Mouse (Mus musculus): ENCODE measurements around the gene Kremen2. TPM values are rescaled to one million over a fixed set of nuclear protein-coding genes. Genes with fewer than 3 reads are reported as not detected.

Gene Kremen2
- polyA plus RNA-seq, 1 experiment from 2014 or later: 2.6 TPM

DNA sequence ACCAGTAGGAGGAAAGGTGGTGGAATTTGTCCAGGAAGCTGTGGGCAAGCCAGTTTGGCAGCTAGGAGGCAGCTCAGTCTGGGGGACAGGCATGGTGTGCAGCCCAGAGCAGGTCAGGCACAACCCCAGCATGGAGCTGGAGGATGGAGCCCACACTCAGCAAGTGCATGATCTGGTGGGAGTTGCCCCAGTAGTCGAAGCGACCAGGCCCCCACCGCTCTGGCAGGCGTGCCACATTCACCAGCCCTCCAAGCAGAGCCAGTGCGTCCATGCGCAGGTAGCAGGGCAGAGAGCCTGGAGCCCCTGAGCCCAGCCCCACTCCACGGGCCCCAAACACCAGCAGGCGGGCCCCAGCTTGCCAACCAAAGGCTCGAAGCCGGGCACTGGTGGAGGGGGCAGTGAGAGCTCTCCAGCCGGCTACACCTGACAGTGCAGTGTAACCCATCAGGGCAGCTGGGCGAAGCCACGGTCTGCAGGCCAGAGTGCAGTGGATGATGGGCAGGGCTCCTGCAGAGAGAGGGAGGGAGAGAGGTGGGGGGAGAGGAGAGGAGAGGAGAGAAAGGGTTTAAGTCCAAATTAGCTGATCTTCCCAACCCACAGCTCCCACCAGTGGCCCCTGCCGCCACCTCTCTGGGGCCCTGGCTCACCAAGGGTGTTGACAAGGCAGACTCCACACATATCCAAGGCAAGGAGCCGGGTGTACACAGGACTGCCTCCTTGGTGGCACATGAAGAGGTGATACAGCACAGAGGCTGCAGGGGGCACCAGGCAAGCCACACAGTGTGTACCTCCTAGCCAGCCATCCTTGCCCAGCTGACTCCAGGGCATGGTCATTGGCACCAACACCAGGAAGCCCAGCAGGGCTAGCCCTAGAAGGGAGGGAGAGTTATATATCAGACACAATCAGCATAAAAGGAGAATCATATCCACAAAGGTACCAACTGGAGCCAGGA lies 7.9 kb downstream of the Kremen2 start:
- Histone ChIP-seq H3K27ac (ENCODE audit: low read depth, low read length) (no peak overlapping the region), H3K27me3 (ENCODE audit: control insufficient read depth, insufficient read depth, low read length) (peaks cover 24% of the 10 kb centered on the region), H3K4me1 (replicated peaks; ENCODE audit: control insufficient read depth, insufficient read depth, low read length) (peaks cover 15% of the 10 kb centered on the region; the same call in 1 of the 2 replicates), H3K9me3 (ENCODE audit: control insufficient read depth, low read length) (no peaks in the 10 kb centered on the region), H3K36me3 (ENCODE audit: control insufficient read depth, insufficient read depth, low read length) (no peaks in the 10 kb centered on the region; the same call in 1 of the 2 replicates), H3K9ac (ENCODE audit: low read length) (no peak overlapping the region), H3K4me3 (ENCODE audit: low read depth, low read length) (no peak overlapping the region), H3K4me2 (ENCODE audit: low read depth, low read length, severe bottlenecking) (no peak overlapping the region)
- DNase-seq (ENCODE audit: low spot score) (no peak), ATAC-seq (replicated peaks; ENCODE audit: low FRiP score) (no peak)
- 63% methylated on average over 15 of the region's 15 CpGs for WGBS

- Histone ChIP-seq H3K4me3 (ENCODE audit: low read depth, low read length) (no peak overlapping the region), H3K36me3 (ENCODE audit: control insufficient read depth, insufficient read depth, low read length) (no peaks in the 10 kb centered on the region; the same call in 1 of the 2 replicates), H3K9ac (ENCODE audit: low read length) (no peak overlapping the region), H3K4me1 (replicated peaks; ENCODE audit: control insufficient read depth, insufficient read depth, low read length) (peaks cover 10% of the 10 kb centered on the region; the same call in 1 of the 2 replicates), H3K27ac (ENCODE audit: low read depth, low read length) (no peak overlapping the region), H3K27me3 (ENCODE audit: control insufficient read depth, insufficient read depth, low read length) (no peaks in the 10 kb centered on the region; the same call in 1 of the 2 replicates), H3K4me2 (ENCODE audit: low read depth, low read length, severe bottlenecking) (no peak overlapping the region), H3K9me3 (ENCODE audit: control insufficient read depth, low read length) (no peaks in the 10 kb centered on the region)
- WGBS: 95% methylated on average over 1 of the region's 1 CpGs
- no peak for DNase-seq (ENCODE audit: low spot score)
- ATAC-seq (replicated peaks; ENCODE audit: low FRiP score): no peak
These were observed 11.3 kb downstream of the Kremen2 start for GRCm38 (mm10) chr17:23734341-23734740.

- no peak overlapping the region for H3K27ac ChIP-seq (ENCODE audit: low read depth, low read length)
- H3K27me3 ChIP-seq (ENCODE audit: control insufficient read depth, insufficient read depth, low read length): no peaks in the 10 kb centered on the region
- no peak overlapping the region for H3K4me3 ChIP-seq (ENCODE audit: low read depth, low read length)
- H3K36me3 ChIP-seq (ENCODE audit: control insufficient read depth, insufficient read depth, low read length): no peaks in the 10 kb centered on the region; the same call in 1 of the 2 replicates
- DNase-seq (ENCODE audit: low spot score): no peak
- peaks cover 3% of the 10 kb centered on the region; the same call in 1 of the 2 replicates for H3K4me1 ChIP-seq (replicated peaks; ENCODE audit: control insufficient read depth, insufficient read depth, low read length)
- H3K4me2 ChIP-seq (ENCODE audit: low read depth, low read length, severe bottlenecking): no peak overlapping the region
- 80% methylated on average over 1 of the region's 1 CpGs for WGBS
- ATAC-seq (replicated peaks; ENCODE audit: low FRiP score): no peak
- no peak overlapping the region for H3K9ac ChIP-seq (ENCODE audit: low read length)
- no peaks in the 10 kb centered on the region for H3K9me3 ChIP-seq (ENCODE audit: control insufficient read depth, low read length)
These were observed 15.2 kb downstream of the Kremen2 start for GRCm38 (mm10) chr17:23730441-23730840.

GRCm38 (mm10) chr17:23726758-23727142 lies 18.9 kb downstream of the Kremen2 start:
- 2% methylated on average over 20 of the region's 20 CpGs for WGBS
- Histone ChIP-seq H3K4me3 (ENCODE audit: low read depth, low read length) (peak overlapping the region; percentile 81), H3K4me2 (ENCODE audit: low read depth, low read length, severe bottlenecking) (peak overlapping the region; percentile 81), H3K27ac (ENCODE audit: low read depth, low read length) (0 out of 2 replicates have a peak overlapping the region, but pooled peaks have one; percentile 57), H3K9me3 (ENCODE audit: control insufficient read depth, low read length) (no peaks in the 10 kb centered on the region), H3K27me3 (ENCODE audit: control insufficient read depth, insufficient read depth, low read length) (no peaks in the 10 kb centered on the region), H3K4me1 (replicated peaks; ENCODE audit: control insufficient read depth, insufficient read depth, low read length) (peaks cover 3% of the 10 kb centered on the region; the same call in 1 of the 2 replicates), H3K9ac (ENCODE audit: low read length) (peak overlapping the region; percentile 75), H3K36me3 (ENCODE audit: control insufficient read depth, insufficient read depth, low read length) (no peaks in the 10 kb centered on the region)
- peak; percentile 89 for DNase-seq (ENCODE audit: low spot score)
- peak; percentile 88 for ATAC-seq (replicated peaks; ENCODE audit: low FRiP score)

GRCm38 (mm10) chr17:23725999-23726757 lies 19.5 kb downstream of the Kremen2 start, which contains the start of gene Pkmyt1:
Pkmyt1 (plus strand) TSS chr17:23726336.
- Histone ChIP-seq H3K4me2 (ENCODE audit: low read depth, low read length, severe bottlenecking) (peak within 1 kb of the TSS; percentile 81), H3K36me3 (ENCODE audit: control insufficient read depth, insufficient read depth, low read length) (no peaks in the 10 kb centered on the region), H3K4me1 (replicated peaks; ENCODE audit: control insufficient read depth, insufficient read depth, low read length) (peaks cover 3% of the 10 kb centered on the region; the same call in 1 of the 2 replicates), H3K27me3 (ENCODE audit: control insufficient read depth, insufficient read depth, low read length) (no peaks in the 10 kb centered on the region), H3K9me3 (ENCODE audit: control insufficient read depth, low read length) (no peaks in the 10 kb centered on the region), H3K9ac (ENCODE audit: low read length) (peak within 1 kb of the TSS; percentile 75), H3K4me3 (ENCODE audit: low read depth, low read length) (peak within 1 kb of the TSS; percentile 81), H3K27ac (ENCODE audit: low read depth, low read length) (peak within 1 kb of the TSS; percentile 57; the same call in 1 of the 2 replicates)
- DNase-seq (ENCODE audit: low spot score): peak; percentile 97
- 1% methylated on average over 71 of the region's 73 CpGs for WGBS
- ATAC-seq (replicated peaks; ENCODE audit: low FRiP score): peak; percentile 96

DNA sequence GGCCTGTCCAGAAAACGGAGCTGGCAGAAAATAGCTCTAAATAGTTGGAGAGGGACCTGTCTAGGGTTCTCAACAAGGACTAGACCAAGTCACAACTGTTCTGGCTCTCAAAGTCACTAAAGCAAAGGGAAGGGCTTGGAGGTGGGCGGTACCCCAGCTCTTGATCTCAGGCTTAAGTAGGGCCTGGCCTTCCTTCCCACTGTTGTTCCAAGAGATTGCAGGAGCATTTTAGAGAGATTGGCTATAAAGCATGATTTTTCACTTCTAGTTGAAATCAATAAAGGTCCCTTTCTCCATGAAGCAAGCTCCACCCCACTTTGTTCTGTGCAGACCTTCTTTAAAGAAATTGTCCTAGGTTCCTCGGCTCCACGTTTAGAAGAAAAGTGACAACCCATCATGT lies 20.2 kb downstream of the Kremen2 start:
- Histone ChIP-seq H3K4me1 (replicated peaks; ENCODE audit: control insufficient read depth, insufficient read depth, low read length) (peaks cover 3% of the 10 kb centered on the region; the same call in 1 of the 2 replicates), H3K36me3 (ENCODE audit: control insufficient read depth, insufficient read depth, low read length) (no peaks in the 10 kb centered on the region), H3K4me3 (ENCODE audit: low read depth, low read length) (peak overlapping the region; percentile 81), H3K4me2 (ENCODE audit: low read depth, low read length, severe bottlenecking) (peak overlapping the region; percentile 81; the same call in 1 of the 2 replicates), H3K9me3 (ENCODE audit: control insufficient read depth, low read length) (no peaks in the 10 kb centered on the region), H3K9ac (ENCODE audit: low read length) (peak overlapping the region; percentile 75), H3K27ac (ENCODE audit: low read depth, low read length) (no peak overlapping the region), H3K27me3 (ENCODE audit: control insufficient read depth, insufficient read depth, low read length) (no peaks in the 10 kb centered on the region)
- ATAC-seq (replicated peaks; ENCODE audit: low FRiP score): no peak
- DNase-seq (ENCODE audit: low spot score): no peak
- WGBS: 58% methylated on average over 4 of the region's 4 CpGs

- H3K36me3 ChIP-seq (ENCODE audit: control insufficient read depth, insufficient read depth, low read length): no peaks in the 10 kb centered on the region
- DNase-seq (ENCODE audit: low spot score): no peak
- H3K9ac ChIP-seq (ENCODE audit: low read length): no peak within 1 kb of the TSS
- H3K4me2 ChIP-seq (ENCODE audit: low read depth, low read length, severe bottlenecking): no peak within 1 kb of the TSS
- H3K4me1 ChIP-seq (replicated peaks; ENCODE audit: control insufficient read depth, insufficient read depth, low read length): peaks cover 3% of the 10 kb centered on the region; the same call in 1 of the 2 replicates
- no peak within 1 kb of the TSS for H3K27ac ChIP-seq (ENCODE audit: low read depth, low read length)
- H3K4me3 ChIP-seq (ENCODE audit: low read depth, low read length): no peak within 1 kb of the TSS
- H3K9me3 ChIP-seq (ENCODE audit: control insufficient read depth, low read length): no peaks in the 10 kb centered on the region
- no peak for ATAC-seq (replicated peaks; ENCODE audit: low FRiP score)
- no peaks in the 10 kb centered on the region for H3K27me3 ChIP-seq (ENCODE audit: control insufficient read depth, insufficient read depth, low read length)
- WGBS: 83% methylated on average over 7 of the region's 7 CpGs
These were observed 23.1 kb downstream of the Kremen2 start, which contains the start of gene 1520401A03Rik for GRCm38 (mm10) chr17:23722376-23723125. 1520401A03Rik (minus strand) TSS chr17:23722783.
